Mouse (Mus musculus) heart, embryonic 11.5 days (tissue): ENCODE measurements around the gene Pigb. TPM values are rescaled to one million over a fixed set of nuclear protein-coding genes. Genes with fewer than 3 reads are reported as not detected.

ENCODE experiments used
- ATAC-seq: fragments of 200-750 bp; cut with Nextera tagmentation; replicated peaks from 2 replicates; pipeline ENCODE4 v1.8.0; 2017; ENCODE audit warnings: moderate library complexity; ENCODE audit not compliant: insufficient number of reproducible peaks, low FRiP score, low TSS enrichment
- H3K27ac ChIP-seq: fragments of 300-500 bp; sonication (generic); 2 replicates; pipeline ENCODE4 v1.5.1; 2014; ENCODE audit warnings: mild to moderate bottlenecking, low read depth, low read length
- H3K27me3 ChIP-seq: fragments of 300-500 bp; sonication (generic); 2 replicates; pipeline ENCODE4 v1.6.1; 2014; ENCODE audit warnings: mild to moderate bottlenecking, low read length, mixed read lengths; ENCODE audit not compliant: control insufficient read depth, insufficient read depth
- H3K36me3 ChIP-seq: fragments of 300-500 bp; sonication (generic); 2 replicates; pipeline ENCODE4 v1.6.1; 2014; ENCODE audit warnings: mild to moderate bottlenecking, low read length, moderate library complexity, mixed read lengths; ENCODE audit not compliant: control insufficient read depth, insufficient read depth
- H3K4me1 ChIP-seq: fragments of 300-500 bp; sonication (generic); 2 replicates; pipeline ENCODE4 v1.6.1; 2014; ENCODE audit warnings: low read length; ENCODE audit not compliant: control insufficient read depth, insufficient read depth
- H3K4me2 ChIP-seq: fragments of 300-500 bp; sonication (generic); 2 replicates; pipeline ENCODE4 v1.6.1; 2014; ENCODE audit warnings: mild to moderate bottlenecking, moderate library complexity
- H3K4me3 ChIP-seq: fragments of 300-500 bp; sonication (generic); 2 replicates; pipeline ENCODE4 v1.5.1; 2014; ENCODE audit warnings: low read depth, low read length
- H3K9ac ChIP-seq: fragments of 300-500 bp; sonication (generic); 2 replicates; pipeline ENCODE4 v1.6.1; 2014; ENCODE audit warnings: mild to moderate bottlenecking, low read depth, low read length, moderate library complexity
- H3K9me3 ChIP-seq: fragments of 300-500 bp; sonication (generic); replicated peaks from 2 replicates; pipeline ENCODE4 v1.6.1; 2016; ENCODE audit warnings: low read length; ENCODE audit not compliant: control insufficient read depth
- WGBS: fragments of 180-500 bp; shearing (Covaris S2); extraction: QIAGEN DNeasy Blood & Tissue Kit; methylation state at CpG from one replicate; pipeline ENCODE4 v1.1.7; 2014; ENCODE audit not compliant: insufficient replicate concordance; 5-methylcytosine and 5-hydroxymethylcytosine counted together
- polyA plus RNA-seq: library from polyadenylated mRNA; unstranded; fragments of >200 nt; fragmentation: Nextera tagmentation; extraction: Ambion mirVana; gene quantifications from 2 replicates; pipeline ENCODE4 v1.2.1, GENCODE M21; 2014

Pigb gene
- polyA plus RNA-seq, 1 experiment from 2014 or later = 10.7 TPM

DNA sequence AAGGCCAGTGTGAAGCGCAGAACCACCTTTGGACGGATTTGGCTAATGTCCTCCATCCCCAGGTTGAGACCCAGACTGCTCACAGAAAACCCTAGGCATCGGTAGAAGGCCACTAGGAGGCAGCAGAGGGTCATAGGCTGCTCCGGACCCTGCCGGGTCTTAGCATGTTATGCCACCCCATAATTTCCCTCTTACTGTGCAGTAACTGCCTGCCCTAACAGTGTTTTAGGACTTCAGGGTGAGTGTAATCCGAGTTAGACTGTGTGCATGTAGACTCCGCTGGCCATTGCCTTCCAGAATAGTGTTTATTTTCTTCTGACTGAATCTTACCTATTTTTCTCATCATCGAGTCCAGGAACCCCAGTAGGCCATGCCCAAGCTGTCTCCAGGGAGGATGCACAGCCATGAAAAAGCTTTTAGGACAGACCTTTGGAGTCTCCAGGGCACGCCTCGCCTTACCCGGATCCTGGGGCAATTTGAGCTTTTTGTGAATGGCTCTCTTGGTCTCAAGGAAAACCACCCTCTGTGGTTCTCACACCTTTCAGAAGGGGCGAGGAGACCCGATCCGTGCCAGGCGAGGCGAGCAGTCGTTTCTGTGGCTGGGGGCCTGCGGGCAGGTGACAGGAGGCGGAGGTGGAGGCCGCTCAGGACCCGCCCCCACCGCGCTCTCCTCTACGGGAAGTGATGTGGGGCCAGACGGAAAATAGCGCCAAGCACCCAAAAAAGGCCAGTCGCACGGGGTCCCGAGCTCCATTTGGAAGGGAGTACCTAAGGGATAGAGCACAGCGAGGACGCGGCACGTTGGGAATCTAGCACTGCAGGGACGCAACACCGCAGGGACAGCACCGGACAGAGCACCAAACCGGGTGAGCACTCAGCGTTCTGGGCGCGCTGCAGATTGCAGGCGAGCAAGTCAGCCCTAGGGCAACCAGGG, 4.2 kb upstream of the Pigb start, which contains the start of gene Rab27a:
Rab27a (plus strand) TSS at position 709 of the 934 bp plus-strand sequence.
- WGBS = 1% methylated on average over 41 of the region's 41 CpGs
- ATAC-seq = peak; percentile 48; the same call in 1 of the 2 replicates
- no peaks in the 10 kb centered on the region for H3K9me3 ChIP-seq

GRCm38 (mm10) chr9:73039222-73039945, 794 bp downstream of the Pigb start:
- H3K9ac ChIP-seq = peak overlapping the region; percentile 73
- peaks cover 7% of the 10 kb centered on the region for H3K4me1 ChIP-seq
- no peaks in the 10 kb centered on the region for H3K36me3 ChIP-seq
- peak; percentile 80 for ATAC-seq
- H3K27ac ChIP-seq = peak overlapping the region; percentile 41; the same call in 1 of the 2 replicates
- H3K9me3 ChIP-seq = no peaks in the 10 kb centered on the region
- under 1% methylated on average over 49 of the region's 49 CpGs for WGBS
- H3K27me3 ChIP-seq = no peaks in the 10 kb centered on the region
- peak overlapping the region; percentile 78 for H3K4me2 ChIP-seq
- H3K4me3 ChIP-seq = peak overlapping the region; percentile 66

More for the DNA sequence above, 4.2 kb upstream of the Pigb start, which contains the start of gene Rab27a:
- peak within 1 kb of the TSS; percentile 66 for H3K9ac ChIP-seq
- peaks cover 3% of the 10 kb centered on the region for H3K4me1 ChIP-seq
- no peaks in the 10 kb centered on the region for H3K27me3 ChIP-seq
- no peaks in the 10 kb centered on the region for H3K36me3 ChIP-seq
- no peak within 1 kb of the TSS for H3K27ac ChIP-seq
- H3K4me3 ChIP-seq = peak within 1 kb of the TSS; percentile 44
- peak within 1 kb of the TSS; percentile 87 for H3K4me2 ChIP-seq

DNA sequence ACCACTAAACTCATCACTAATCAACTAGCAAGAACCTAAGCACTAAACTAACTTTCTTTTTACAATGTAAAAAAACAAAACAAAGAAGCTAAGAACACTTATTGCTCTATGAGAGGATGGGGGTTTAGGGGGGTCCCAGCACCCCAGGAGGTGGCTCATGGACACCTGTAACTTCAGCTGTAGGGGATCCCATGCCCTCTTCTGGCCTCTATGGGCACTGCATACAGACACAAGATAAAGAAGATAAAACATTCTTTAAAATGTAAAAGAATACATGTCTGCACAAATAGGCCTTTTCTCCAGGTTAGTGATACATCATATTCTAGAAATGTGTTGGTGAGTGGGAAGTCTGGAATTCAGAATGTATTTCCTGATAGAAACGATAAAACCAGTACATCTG, 6.8 kb downstream of the Pigb start:
- Histone ChIP-seq H3K27ac (no peak overlapping the region), H3K9ac (no peak overlapping the region), H3K27me3 (no peaks in the 10 kb centered on the region), H3K4me1 (0 out of 2 replicates have a peak, but pooled peaks cover under 1% of the 10 kb centered on the region), H3K4me3 (no peak overlapping the region), H3K36me3 (peaks cover 3% of the 10 kb centered on the region; the same call in 1 of the 2 replicates), H3K9me3 (no peaks in the 10 kb centered on the region), H3K4me2 (no peak overlapping the region)
- no peak for ATAC-seq
- WGBS = 91% methylated on average over 1 of the region's 1 CpGs

DNA sequence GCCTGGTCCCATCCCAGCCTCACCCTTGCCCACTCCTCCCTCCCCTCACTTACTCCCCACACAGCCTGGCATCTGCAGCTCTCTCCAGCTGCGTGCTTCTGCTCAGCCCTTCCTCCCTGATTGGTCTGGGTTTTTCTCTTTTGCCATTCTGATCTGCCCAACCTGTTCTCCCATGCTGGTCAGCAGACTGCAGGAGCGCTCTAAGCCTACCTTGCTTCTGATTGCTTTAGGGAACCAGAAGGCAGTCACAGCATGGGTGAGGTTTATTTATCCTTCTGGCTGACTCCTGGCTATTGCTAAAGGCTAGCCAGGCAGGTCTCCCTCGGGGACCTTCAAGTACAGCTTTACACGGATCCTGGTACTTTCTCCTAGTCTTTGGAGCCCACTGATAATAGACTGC, 8.8 kb downstream of the Pigb start:
- no peaks in the 10 kb centered on the region for H3K4me1 ChIP-seq
- H3K27me3 ChIP-seq = no peaks in the 10 kb centered on the region
- no peak overlapping the region for H3K4me2 ChIP-seq
- WGBS = 53% methylated on average over 4 of the region's 4 CpGs
- ATAC-seq = no peak
- no peaks in the 10 kb centered on the region for H3K9me3 ChIP-seq
- no peak overlapping the region for H3K27ac ChIP-seq
- H3K9ac ChIP-seq = no peak overlapping the region
- peaks cover 3% of the 10 kb centered on the region; the same call in 1 of the 2 replicates for H3K36me3 ChIP-seq
- H3K4me3 ChIP-seq = no peak overlapping the region

- no peak overlapping the region for H3K27ac ChIP-seq
- no peaks in the 10 kb centered on the region for H3K9me3 ChIP-seq
- H3K27me3 ChIP-seq = no peaks in the 10 kb centered on the region
- H3K36me3 ChIP-seq = peaks cover 3% of the 10 kb centered on the region; the same call in 1 of the 2 replicates
- H3K4me3 ChIP-seq = no peak overlapping the region
- no peak overlapping the region for H3K4me2 ChIP-seq
- no peak overlapping the region for H3K9ac ChIP-seq
- no peak for ATAC-seq
- no peaks in the 10 kb centered on the region for H3K4me1 ChIP-seq
- WGBS = 93% methylated on average over 1 of the region's 1 CpGs
Observed at GRCm38 (mm10) chr9:73030443-73030842, 9.7 kb downstream of the Pigb start.

DNA sequence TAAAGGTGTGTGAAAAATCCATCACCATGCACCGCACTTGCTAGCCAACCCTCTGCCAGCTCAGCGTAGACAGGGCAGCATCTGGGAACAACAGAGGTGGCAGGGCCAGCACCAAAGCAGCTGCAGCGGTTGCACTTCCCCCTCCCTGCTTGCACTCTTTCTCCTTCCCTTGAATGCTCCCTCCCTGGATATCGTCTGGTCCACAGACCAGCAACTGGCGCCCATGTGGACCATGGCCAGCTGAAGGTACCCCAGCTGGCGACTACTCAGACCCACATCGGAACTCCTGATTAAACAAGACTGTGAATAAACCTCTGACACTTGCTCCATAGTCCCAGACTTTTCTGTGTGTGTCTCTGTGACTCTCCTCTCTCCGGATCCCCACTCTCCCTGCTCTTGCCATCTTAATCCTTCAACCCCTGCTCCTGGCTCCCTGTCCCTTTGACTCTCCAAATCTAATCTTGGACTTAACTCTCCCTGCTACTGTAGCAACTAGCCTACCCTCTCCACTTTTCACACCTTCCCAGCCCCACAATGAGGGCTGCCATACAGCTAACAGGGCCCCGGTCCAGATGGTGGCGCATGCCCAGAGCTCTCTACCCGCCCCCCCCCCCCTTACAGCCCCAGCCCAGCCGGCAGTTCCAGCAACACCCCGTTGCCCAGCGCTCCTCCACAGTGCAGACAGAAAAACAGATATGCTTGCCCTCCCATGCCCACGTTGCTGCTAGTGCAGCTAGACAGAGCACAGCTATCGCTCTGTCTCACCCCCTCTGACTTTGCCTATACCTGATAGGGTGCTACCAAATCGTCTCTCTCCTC, 14.2 kb downstream of the Pigb start:
- peak overlapping the region; percentile 3; the same call in 1 of the 2 replicates for H3K27ac ChIP-seq
- H3K27me3 ChIP-seq = no peaks in the 10 kb centered on the region
- WGBS = 15% methylated on average over 17 of the region's 17 CpGs
- ATAC-seq = peak; percentile 67
- H3K36me3 ChIP-seq = no peaks in the 10 kb centered on the region
- H3K9ac ChIP-seq = no peak overlapping the region
- no peaks in the 10 kb centered on the region for H3K9me3 ChIP-seq
- H3K4me1 ChIP-seq = no peaks in the 10 kb centered on the region
- no peak overlapping the region for H3K4me3 ChIP-seq
- peak overlapping the region; percentile 33 for H3K4me2 ChIP-seq

DNA sequence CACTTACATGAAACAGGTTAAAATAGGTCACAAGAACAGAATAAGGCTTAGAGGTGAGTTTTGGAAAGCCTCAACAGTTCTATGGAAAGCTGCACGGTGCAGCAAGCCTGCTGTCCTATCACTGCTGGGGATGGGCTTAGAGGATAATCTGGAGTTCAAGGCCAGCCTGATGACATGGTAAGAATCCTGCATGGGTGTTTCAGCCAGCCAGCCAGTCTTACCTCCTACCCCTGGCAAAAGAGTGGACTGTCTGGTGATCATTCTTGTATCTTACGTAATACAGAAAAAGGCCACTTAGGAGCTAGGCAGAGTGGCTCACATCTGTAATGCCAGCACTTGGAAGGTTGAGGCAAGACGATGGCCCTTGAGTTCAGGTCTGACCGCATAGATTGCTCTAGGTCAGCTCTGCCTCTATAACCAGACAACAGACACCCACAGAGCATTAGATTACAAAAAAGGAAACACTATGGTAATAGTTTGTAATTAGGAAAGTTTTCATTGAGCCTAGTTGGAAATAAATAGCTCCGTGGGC, 19.5 kb downstream of the Pigb start:
- no peak overlapping the region for H3K9ac ChIP-seq
- no peak overlapping the region for H3K4me3 ChIP-seq
- H3K27ac ChIP-seq = no peak overlapping the region
- WGBS = 90% methylated on average over 5 of the region's 5 CpGs
- ATAC-seq = no peak
- H3K27me3 ChIP-seq = no peaks in the 10 kb centered on the region
- H3K9me3 ChIP-seq = no peaks in the 10 kb centered on the region
- H3K4me2 ChIP-seq = no peak overlapping the region
- peaks cover 10% of the 10 kb centered on the region; the same call in 1 of the 2 replicates for H3K36me3 ChIP-seq
- H3K4me1 ChIP-seq = no peaks in the 10 kb centered on the region
